Mouse (Mus musculus): Measurements from ENCODE around the gene Abcc1. TPM values are rescaled to one million over a fixed set of nuclear protein-coding genes. Genes with fewer than 3 reads are reported as not detected.

Gene Abcc1
- polyA plus RNA-seq, 1 experiment, result 9.1 TPM

GRCm38 (mm10) chr16:14352234-14352633 is 9.1 kb upstream of the Abcc1 start:
- no peak for TF ChIP-seq POLR2A (IDR thresholded peaks at IDR 0.05; ENCODE audit: borderline replicate concordance, control insufficient read depth, low read depth, low read length)
- TF ChIP-seq CTCF (IDR thresholded peaks at IDR 0.05; ENCODE audit: control insufficient read depth, insufficient read depth, low read length), result no peak
- Histone ChIP-seq H3K27ac (ENCODE audit: control insufficient read depth, insufficient read depth, low read depth, low read length, poor library complexity) (no peak overlapping the region), H3K4me1 (ENCODE audit: control insufficient read depth, insufficient read depth, low read length) (peaks cover 3% of the 10 kb centered on the region; the same call in 1 of the 2 replicates), H3K4me3 (replicated peaks; ENCODE audit: control insufficient read depth, low read depth, low read length) (no peak overlapping the region)
- WGBS, result 80% methylated on average over 3 of the region's 3 CpGs

DNA sequence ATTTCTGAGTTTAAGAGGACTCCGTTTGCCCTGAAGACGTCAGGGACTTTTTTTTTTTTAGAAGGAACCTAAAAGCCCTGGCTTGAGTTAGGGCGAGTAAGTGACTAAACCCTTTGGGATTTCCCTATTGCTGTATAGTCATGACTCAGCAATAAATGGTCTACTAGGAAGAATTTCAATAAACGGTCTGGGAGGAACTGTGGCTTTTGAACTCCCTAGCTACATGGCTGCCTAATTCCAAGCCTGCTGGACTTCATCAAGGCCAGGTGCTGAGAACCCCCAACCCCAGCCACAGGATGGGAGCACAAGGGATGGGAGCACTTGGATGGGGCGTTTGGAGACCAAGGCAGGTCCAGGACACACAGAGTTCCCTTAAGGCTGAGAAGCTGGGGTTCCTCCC is 8.7 kb upstream of the Abcc1 start:
- no peak overlapping the region for H3K27ac ChIP-seq (ENCODE audit: control insufficient read depth, insufficient read depth, low read depth, low read length, poor library complexity)
- peaks cover 3% of the 10 kb centered on the region; the same call in 1 of the 2 replicates for H3K4me1 ChIP-seq (ENCODE audit: control insufficient read depth, insufficient read depth, low read length)
- H3K4me3 ChIP-seq (replicated peaks; ENCODE audit: control insufficient read depth, low read depth, low read length), result no peak overlapping the region
- TF ChIP-seq CTCF (IDR thresholded peaks at IDR 0.05; ENCODE audit: control insufficient read depth, insufficient read depth, low read length), result no peak
- TF ChIP-seq POLR2A (IDR thresholded peaks at IDR 0.05; ENCODE audit: borderline replicate concordance, control insufficient read depth, low read depth, low read length), result no peak
- 28% methylated on average over 5 of the region's 5 CpGs for WGBS

- WGBS, result 76% methylated on average over 2 of the region's 2 CpGs
- TF ChIP-seq CTCF (IDR thresholded peaks at IDR 0.05; ENCODE audit: control insufficient read depth, insufficient read depth, low read length), result no peak
- TF ChIP-seq POLR2A (IDR thresholded peaks at IDR 0.05; ENCODE audit: borderline replicate concordance, control insufficient read depth, low read depth, low read length), result no peak
- Histone ChIP-seq H3K4me1 (ENCODE audit: control insufficient read depth, insufficient read depth, low read length) (no peaks in the 10 kb centered on the region), H3K27ac (ENCODE audit: control insufficient read depth, insufficient read depth, low read depth, low read length, poor library complexity) (no peak overlapping the region), H3K4me3 (replicated peaks; ENCODE audit: control insufficient read depth, low read depth, low read length) (no peak overlapping the region)
These were observed 3.5 kb upstream of the Abcc1 start for GRCm38 (mm10) chr16:14357859-14358258.

DNA sequence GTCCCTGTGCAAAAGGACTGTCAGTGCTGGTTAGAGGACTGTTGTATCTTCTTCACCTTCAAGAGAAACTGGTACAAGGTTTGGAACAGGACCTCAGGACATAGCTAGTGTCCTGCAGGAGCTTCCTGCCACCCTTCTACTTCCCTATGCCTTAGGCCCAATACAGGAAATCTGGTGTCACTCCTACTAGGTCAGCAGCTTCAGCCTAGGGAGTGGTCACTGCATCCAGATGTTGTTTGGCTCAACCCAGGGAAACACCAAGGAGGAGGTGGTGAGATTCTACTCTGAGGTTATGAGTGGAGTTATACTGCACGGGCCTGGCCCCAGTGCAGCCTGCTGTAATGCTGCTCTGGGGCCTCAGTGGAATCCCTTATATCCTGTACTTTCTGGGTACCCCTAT is 2.8 kb upstream of the Abcc1 start:
- H3K27ac ChIP-seq (ENCODE audit: control insufficient read depth, insufficient read depth, low read depth, low read length, poor library complexity), result no peak overlapping the region
- no peaks in the 10 kb centered on the region; the same call in 1 of the 2 replicates for H3K4me1 ChIP-seq (ENCODE audit: control insufficient read depth, insufficient read depth, low read length)
- 40% methylated on average over 1 of the region's 1 CpGs for whole genome bisulfite sequencing

DNA sequence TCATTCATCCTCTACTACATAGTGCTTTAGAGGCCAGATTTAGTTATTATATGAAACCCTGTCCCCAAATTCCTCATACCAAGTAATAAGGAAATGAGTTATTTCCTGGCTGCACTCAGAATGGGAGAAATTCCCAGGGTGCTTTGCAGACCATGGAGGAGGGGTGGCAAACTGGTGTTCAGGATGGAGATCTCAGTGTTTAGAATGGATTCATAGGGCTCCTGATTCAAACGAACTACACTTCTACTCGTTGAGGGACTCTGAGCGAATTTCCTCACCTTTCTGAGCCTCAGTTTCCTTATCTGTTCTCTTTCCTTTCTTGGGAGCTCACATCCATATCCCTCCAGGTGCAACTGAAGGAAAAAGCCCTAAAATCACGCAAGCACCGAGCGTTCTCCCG is 427 bp upstream of the Abcc1 start:
- Histone ChIP-seq H3K27ac (ENCODE audit: control insufficient read depth, insufficient read depth, low read depth, low read length, poor library complexity) (peak overlapping the region; percentile 11; the same call in 1 of the 2 replicates), H3K4me3 (replicated peaks; ENCODE audit: control insufficient read depth, low read depth, low read length) (peak overlapping the region; percentile 71), H3K4me1 (ENCODE audit: control insufficient read depth, insufficient read depth, low read length) (peaks cover 2% of the 10 kb centered on the region; the same call in 1 of the 2 replicates)
- WGBS, result 8% methylated on average over 7 of the region's 7 CpGs
- TF ChIP-seq POLR2A (IDR thresholded peaks at IDR 0.05; ENCODE audit: borderline replicate concordance, control insufficient read depth, low read depth, low read length) (no peak), CTCF (IDR thresholded peaks at IDR 0.05; ENCODE audit: control insufficient read depth, insufficient read depth, low read length) (no peak)

More for the DNA sequence above, 2.8 kb upstream of the Abcc1 start:
- no peak overlapping the region for H3K4me3 ChIP-seq (replicated peaks; ENCODE audit: control insufficient read depth, low read depth, low read length)
- TF ChIP-seq CTCF (IDR thresholded peaks at IDR 0.05; ENCODE audit: control insufficient read depth, insufficient read depth, low read length) (no peak), POLR2A (IDR thresholded peaks at IDR 0.05; ENCODE audit: borderline replicate concordance, control insufficient read depth, low read depth, low read length) (no peak)

DNA sequence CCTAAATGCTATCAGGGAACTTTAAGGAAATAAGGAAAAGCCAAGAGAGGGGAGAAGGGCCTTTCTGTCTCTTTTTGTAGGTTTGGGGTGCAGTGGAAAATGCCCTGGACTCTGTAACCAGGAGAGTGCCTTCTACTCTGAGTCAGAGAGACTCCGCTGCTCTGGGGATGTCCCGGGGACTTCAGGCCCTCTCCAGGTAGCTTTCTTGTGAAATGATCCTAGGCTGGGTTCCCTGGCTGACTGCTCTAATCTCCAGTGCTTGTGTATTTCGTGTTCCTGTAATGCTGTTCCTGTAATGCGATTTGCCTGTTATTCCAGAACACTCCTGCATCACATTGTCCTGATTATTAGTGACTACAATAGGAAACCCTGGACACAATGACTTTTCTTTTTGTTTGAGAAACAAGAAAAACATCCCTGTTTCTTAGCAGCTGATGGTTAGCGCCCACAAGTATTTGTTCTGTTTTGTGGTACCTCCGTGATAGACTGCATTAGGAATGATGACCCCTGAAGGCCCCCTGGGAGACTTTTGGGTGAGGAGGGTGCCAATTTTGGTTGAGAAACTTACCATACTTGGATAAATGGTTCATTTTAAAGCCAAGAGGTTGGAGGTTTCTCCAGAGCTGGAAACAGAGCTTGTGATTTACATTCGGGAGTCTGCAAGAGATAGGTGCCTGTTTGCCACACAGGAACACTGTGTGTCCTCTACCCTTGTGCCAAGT is 902 bp downstream of the Abcc1 start:
- peaks cover 2% of the 10 kb centered on the region; the same call in 1 of the 2 replicates for H3K4me1 ChIP-seq (ENCODE audit: control insufficient read depth, insufficient read depth, low read length)
- TF ChIP-seq CTCF (IDR thresholded peaks at IDR 0.05; ENCODE audit: control insufficient read depth, insufficient read depth, low read length) (no peak), POLR2A (IDR thresholded peaks at IDR 0.05; ENCODE audit: borderline replicate concordance, control insufficient read depth, low read depth, low read length) (no peak)
- H3K4me3 ChIP-seq (replicated peaks; ENCODE audit: control insufficient read depth, low read depth, low read length), result peak overlapping the region; percentile 71
- no peak overlapping the region for H3K27ac ChIP-seq (ENCODE audit: control insufficient read depth, insufficient read depth, low read depth, low read length, poor library complexity)
- 17% methylated on average over 7 of the region's 7 CpGs for WGBS

GRCm38 (mm10) chr16:14363496-14363895 is 2.1 kb downstream of the Abcc1 start:
- no peak overlapping the region for H3K4me3 ChIP-seq (replicated peaks; ENCODE audit: control insufficient read depth, low read depth, low read length)
- no peak for TF ChIP-seq POLR2A (IDR thresholded peaks at IDR 0.05; ENCODE audit: borderline replicate concordance, control insufficient read depth, low read depth, low read length)
- peaks cover 2% of the 10 kb centered on the region; the same call in 1 of the 2 replicates for H3K4me1 ChIP-seq (ENCODE audit: control insufficient read depth, insufficient read depth, low read length)
- WGBS, result 59% methylated on average over 3 of the region's 3 CpGs
- no peak overlapping the region for H3K27ac ChIP-seq (ENCODE audit: control insufficient read depth, insufficient read depth, low read depth, low read length, poor library complexity)

DNA sequence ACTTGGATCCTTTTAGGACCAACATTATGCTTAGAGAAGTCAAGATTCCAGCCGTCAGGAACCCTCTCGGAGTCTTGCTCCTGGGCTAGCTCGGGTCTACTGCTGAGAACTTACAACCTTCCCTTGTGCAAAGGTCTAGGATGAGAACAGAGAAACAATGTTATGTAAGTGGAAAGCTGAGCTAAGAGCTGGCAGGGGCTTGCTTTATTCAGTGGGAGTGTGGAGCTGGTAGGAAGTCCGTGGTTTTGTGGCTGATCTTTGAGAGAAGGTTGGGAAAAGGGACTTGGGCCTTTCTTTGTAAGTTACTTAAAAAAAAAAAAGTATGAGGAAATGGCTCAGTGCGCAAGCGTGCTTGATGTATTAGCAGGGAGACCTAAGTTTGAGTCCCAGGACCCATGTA is 2.7 kb downstream of the Abcc1 start:
- TF ChIP-seq CTCF (IDR thresholded peaks at IDR 0.05; ENCODE audit: control insufficient read depth, insufficient read depth, low read length) (no peak), POLR2A (IDR thresholded peaks at IDR 0.05; ENCODE audit: borderline replicate concordance, control insufficient read depth, low read depth, low read length) (no peak)
- H3K4me1 ChIP-seq (ENCODE audit: control insufficient read depth, insufficient read depth, low read length), result peaks cover 2% of the 10 kb centered on the region; the same call in 1 of the 2 replicates
- H3K27ac ChIP-seq (ENCODE audit: control insufficient read depth, insufficient read depth, low read depth, low read length, poor library complexity), result no peak overlapping the region
- no peak overlapping the region for H3K4me3 ChIP-seq (replicated peaks; ENCODE audit: control insufficient read depth, low read depth, low read length)
- 31% methylated on average over 6 of the region's 6 CpGs for WGBS
